Mouse (Mus musculus): ENCODE data around the gene Rreb1. TPM values are rescaled to one million over a fixed set of nuclear protein-coding genes. Genes with fewer than 3 reads are reported as not detected.
A peak's percentile ranks its signal among the peaks of the same experiment; 100 is the strongest.

Gene Rreb1
- total and polyA plus RNA-seq, 2 experiments: 9.0 to 12.4 TPM

GRCm38 (mm10) chr13:37918336-37919261 is 140.4 kb downstream of the Rreb1 start:
- TF ChIP-seq POLR2A (IDR thresholded peaks at IDR 0.05; ENCODE audit: extremely low read depth, insufficient read depth, low read length): no peak
- no peak for TF ChIP-seq CTCF (IDR thresholded peaks at IDR 0.05; ENCODE audit: low read depth, low read length)
- peaks cover 7% of the 10 kb centered on the region for H3K4me1 ChIP-seq (ENCODE audit: control insufficient read depth, insufficient read depth, low read length)
- H3K27me3 ChIP-seq (ENCODE audit: control insufficient read depth, insufficient read depth, low read length): no peaks in the 10 kb centered on the region
- H3K4me3 ChIP-seq (ENCODE audit: insufficient read depth, low read depth, low read length): no peak overlapping the region
- no peak overlapping the region for H3K9ac ChIP-seq (ENCODE audit: low read depth, low read length)
- 71% methylated on average over 15 of the region's 15 CpGs for WGBS
- peak; percentile 96 for DNase-seq (ENCODE audit: extremely low read depth, low read depth, low spot score)
- peaks cover 58% of the 10 kb centered on the region for H3K36me3 ChIP-seq (ENCODE audit: control insufficient read depth, insufficient read depth, low read length)
- H3K27ac ChIP-seq (replicated peaks; ENCODE audit: insufficient read depth, low read depth, low read length): peak overlapping the region; percentile 43
- H3K79me2 ChIP-seq (ENCODE audit: control insufficient read depth, insufficient read depth, low read length): peaks cover 15% of the 10 kb centered on the region; the same call in 1 of the 2 replicates

GRCm38 (mm10) chr13:37919711-37920277 is 141.6 kb downstream of the Rreb1 start:
- Histone ChIP-seq H3K36me3 (ENCODE audit: control insufficient read depth, insufficient read depth, low read length) (peaks cover 64% of the 10 kb centered on the region), H3K4me1 (ENCODE audit: control insufficient read depth, insufficient read depth, low read length) (peaks cover 7% of the 10 kb centered on the region), H3K9ac (ENCODE audit: low read depth, low read length) (no peak overlapping the region), H3K27me3 (ENCODE audit: control insufficient read depth, insufficient read depth, low read length) (no peaks in the 10 kb centered on the region), H3K79me2 (ENCODE audit: control insufficient read depth, insufficient read depth, low read length) (peaks cover 19% of the 10 kb centered on the region; the same call in 1 of the 2 replicates), H3K4me3 (ENCODE audit: insufficient read depth, low read depth, low read length) (no peak overlapping the region), H3K27ac (replicated peaks; ENCODE audit: insufficient read depth, low read depth, low read length) (no peak overlapping the region)
- TF ChIP-seq CTCF (IDR thresholded peaks at IDR 0.05; ENCODE audit: low read depth, low read length) (no peak), POLR2A (IDR thresholded peaks at IDR 0.05; ENCODE audit: extremely low read depth, insufficient read depth, low read length) (no peak)
- peak; percentile 46 for DNase-seq (ENCODE audit: extremely low read depth, low read depth, low spot score)
- WGBS: 97% methylated on average over 3 of the region's 3 CpGs

GRCm38 (mm10) chr13:37920727-37921126 is 142.5 kb downstream of the Rreb1 start:
- Histone ChIP-seq H3K4me1 (ENCODE audit: control insufficient read depth, insufficient read depth, low read length) (peaks cover 7% of the 10 kb centered on the region), H3K27me3 (ENCODE audit: control insufficient read depth, insufficient read depth, low read length) (no peaks in the 10 kb centered on the region), H3K27ac (replicated peaks; ENCODE audit: insufficient read depth, low read depth, low read length) (no peak overlapping the region), H3K4me3 (ENCODE audit: insufficient read depth, low read depth, low read length) (no peak overlapping the region), H3K9ac (ENCODE audit: low read depth, low read length) (no peak overlapping the region), H3K79me2 (ENCODE audit: control insufficient read depth, insufficient read depth, low read length) (peaks cover 19% of the 10 kb centered on the region; the same call in 1 of the 2 replicates), H3K36me3 (ENCODE audit: control insufficient read depth, insufficient read depth, low read length) (peaks cover 66% of the 10 kb centered on the region)
- 90% methylated on average over 2 of the region's 2 CpGs for WGBS
- TF ChIP-seq POLR2A (IDR thresholded peaks at IDR 0.05; ENCODE audit: extremely low read depth, insufficient read depth, low read length) (no peak), CTCF (IDR thresholded peaks at IDR 0.05; ENCODE audit: low read depth, low read length) (no peak)
- DNase-seq (ENCODE audit: extremely low read depth, low read depth, low spot score): no peak

- TF ChIP-seq CTCF (IDR thresholded peaks at IDR 0.05; ENCODE audit: low read depth, low read length): no peak
- no peak for TF ChIP-seq POLR2A (IDR thresholded peaks at IDR 0.05; ENCODE audit: extremely low read depth, insufficient read depth, low read length)
- no peak for DNase-seq (ENCODE audit: extremely low read depth, low read depth, low spot score)
- Histone ChIP-seq H3K27me3 (ENCODE audit: control insufficient read depth, insufficient read depth, low read length) (no peaks in the 10 kb centered on the region), H3K79me2 (ENCODE audit: control insufficient read depth, insufficient read depth, low read length) (peaks cover 14% of the 10 kb centered on the region; the same call in 1 of the 2 replicates), H3K27ac (replicated peaks; ENCODE audit: insufficient read depth, low read depth, low read length) (no peak overlapping the region), H3K36me3 (ENCODE audit: control insufficient read depth, insufficient read depth, low read length) (peaks cover 58% of the 10 kb centered on the region), H3K9ac (ENCODE audit: low read depth, low read length) (no peak overlapping the region), H3K4me1 (ENCODE audit: control insufficient read depth, insufficient read depth, low read length) (peaks cover 5% of the 10 kb centered on the region), H3K4me3 (ENCODE audit: insufficient read depth, low read depth, low read length) (no peak overlapping the region)
- 90% methylated on average over 4 of the region's 4 CpGs for WGBS
These were observed 144.9 kb downstream of the Rreb1 start for GRCm38 (mm10) chr13:37923091-37923490.

GRCm38 (mm10) chr13:37923643-37924460 is 145.7 kb downstream of the Rreb1 start:
- Histone ChIP-seq H3K4me1 (ENCODE audit: control insufficient read depth, insufficient read depth, low read length) (peaks cover under 1% of the 10 kb centered on the region; the same call in 1 of the 2 replicates), H3K27ac (replicated peaks; ENCODE audit: insufficient read depth, low read depth, low read length) (no peak overlapping the region), H3K27me3 (ENCODE audit: control insufficient read depth, insufficient read depth, low read length) (no peaks in the 10 kb centered on the region), H3K79me2 (ENCODE audit: control insufficient read depth, insufficient read depth, low read length) (peaks cover 11% of the 10 kb centered on the region; the same call in 1 of the 2 replicates), H3K4me3 (ENCODE audit: insufficient read depth, low read depth, low read length) (no peak overlapping the region), H3K36me3 (ENCODE audit: control insufficient read depth, insufficient read depth, low read length) (peaks cover 59% of the 10 kb centered on the region), H3K9ac (ENCODE audit: low read depth, low read length) (no peak overlapping the region)
- TF ChIP-seq POLR2A (IDR thresholded peaks at IDR 0.05; ENCODE audit: extremely low read depth, insufficient read depth, low read length) (no peak), CTCF (IDR thresholded peaks at IDR 0.05; ENCODE audit: low read depth, low read length) (no peak)
- no peak for DNase-seq (ENCODE audit: extremely low read depth, low read depth, low spot score)
- WGBS: 81% methylated on average over 10 of the region's 10 CpGs

All from liver, adult 2 months (tissue).